Mouse (Mus musculus) liver, embryonic 13.5 days (tissue): ENCODE data around the gene Gm28042. TPM values are rescaled to one million over a fixed set of nuclear protein-coding genes. Genes with fewer than 3 reads are reported as not detected.

Source experiments
- ATAC-seq: fragments of 200-750 bp; cut with Nextera tagmentation; 2 replicates; pipeline ENCODE4 v1.8.0; 2017; ENCODE audit warnings: low read depth, mild to moderate bottlenecking, moderate number of reproducible peaks, moderate library complexity
- DNase-seq: peaks from one replicate; pipeline ENCODE4 v3.0.0; 2022
- H3K27ac ChIP-seq: fragments of 300-500 bp; sonication (generic); 2 replicates; pipeline ENCODE4 v1.5.1; 2015; ENCODE audit warnings: moderate library complexity, mild to moderate bottlenecking, inconsistent platforms
- H3K27me3 ChIP-seq: fragments of 300-500 bp; sonication (generic); 2 replicates; pipeline ENCODE4 v1.6.1; 2015; ENCODE audit warnings: mild to moderate bottlenecking, inconsistent platforms
- H3K36me3 ChIP-seq: fragments of 300-500 bp; sonication (generic); 2 replicates; pipeline ENCODE4 v1.6.1; 2015; ENCODE audit warnings: mild to moderate bottlenecking, inconsistent platforms
- H3K4me1 ChIP-seq: fragments of 300-500 bp; sonication (generic); replicated peaks from 2 replicates; pipeline ENCODE4 v1.6.1; 2015; ENCODE audit warnings: inconsistent platforms
- H3K4me2 ChIP-seq: fragments of 300-500 bp; sonication (generic); 2 replicates; pipeline ENCODE4 v1.6.1; 2015; ENCODE audit warnings: inconsistent platforms, mild to moderate bottlenecking, moderate library complexity
- H3K4me3 ChIP-seq: fragments of 300-500 bp; sonication (generic); replicated peaks from 2 replicates; pipeline ENCODE4 v1.5.1; 2015; ENCODE audit warnings: mild to moderate bottlenecking, inconsistent platforms
- H3K9ac ChIP-seq: fragments of 300-500 bp; sonication (generic); 2 replicates; pipeline ENCODE4 v1.6.1; 2015; ENCODE audit warnings: mild to moderate bottlenecking, inconsistent platforms
- H3K9me3 ChIP-seq: fragments of 300-500 bp; sonication (generic); replicated peaks from 2 replicates; pipeline ENCODE4 v1.6.1; 2016; ENCODE audit warnings: inconsistent platforms
- WGBS: fragments of 180-500 bp; shearing (Covaris S2); methylation state at CpG from one replicate; pipeline ENCODE4 v1.1.7; 2015; ENCODE audit not compliant: insufficient replicate concordance; 5-methylcytosine and 5-hydroxymethylcytosine counted together
- polyA plus RNA-seq: library from polyadenylated mRNA; unstranded; fragments of >200 nt; fragmentation: Nextera tagmentation; extraction: Ambion mirVana; gene quantifications from 2 replicates; pipeline ENCODE4 v1.2.1, GENCODE M21; 2015

Gm28042 gene
- polyA plus RNA-seq, 1 experiment from 2014 or later = 0.35 TPM

DNA sequence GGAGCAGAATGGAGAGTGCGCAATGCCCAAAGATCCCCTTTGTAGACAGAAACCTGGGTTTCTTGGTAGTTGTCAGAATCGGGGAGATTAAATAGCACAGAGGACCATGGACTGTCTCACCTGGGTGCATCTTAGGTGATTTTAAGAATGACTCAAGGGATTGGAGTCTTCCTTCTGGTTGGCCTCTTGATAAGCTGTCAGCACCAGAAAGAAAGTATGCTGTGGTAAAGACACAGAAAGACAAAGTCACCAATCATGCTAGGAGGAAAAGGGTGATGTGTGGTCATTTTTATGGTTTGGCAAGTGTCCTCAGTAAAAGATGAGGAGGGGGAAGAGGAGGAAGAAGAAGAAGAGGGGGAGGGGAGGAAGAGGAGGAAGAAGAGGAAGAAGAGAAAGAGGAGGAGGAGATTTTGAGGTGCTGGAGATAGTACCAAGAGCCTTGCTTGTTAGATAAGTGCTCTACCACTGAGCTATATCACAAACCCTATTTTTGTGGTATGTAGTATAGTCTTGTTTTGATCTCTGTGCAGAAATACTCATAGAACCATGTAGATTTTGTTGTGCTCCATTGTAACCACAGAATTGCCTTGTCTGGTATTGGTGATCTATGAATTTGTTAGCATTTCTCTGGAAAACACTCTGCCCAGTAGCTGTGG lies 13.3 kb upstream of the Gm28042 start:
- H3K9me3 ChIP-seq = no peaks in the 10 kb centered on the region
- no peak overlapping the region for H3K9ac ChIP-seq
- peaks cover 42% of the 10 kb centered on the region for H3K4me1 ChIP-seq
- peaks cover 5% of the 10 kb centered on the region; the same call in 1 of the 2 replicates for H3K36me3 ChIP-seq
- no peak for ATAC-seq
- H3K4me2 ChIP-seq = no peak overlapping the region
- H3K27ac ChIP-seq = no peak overlapping the region
- no peak for DNase-seq
- no peak overlapping the region for H3K4me3 ChIP-seq
- no peaks in the 10 kb centered on the region for H3K27me3 ChIP-seq
- 81% methylated on average over 2 of the region's 2 CpGs for WGBS

DNA sequence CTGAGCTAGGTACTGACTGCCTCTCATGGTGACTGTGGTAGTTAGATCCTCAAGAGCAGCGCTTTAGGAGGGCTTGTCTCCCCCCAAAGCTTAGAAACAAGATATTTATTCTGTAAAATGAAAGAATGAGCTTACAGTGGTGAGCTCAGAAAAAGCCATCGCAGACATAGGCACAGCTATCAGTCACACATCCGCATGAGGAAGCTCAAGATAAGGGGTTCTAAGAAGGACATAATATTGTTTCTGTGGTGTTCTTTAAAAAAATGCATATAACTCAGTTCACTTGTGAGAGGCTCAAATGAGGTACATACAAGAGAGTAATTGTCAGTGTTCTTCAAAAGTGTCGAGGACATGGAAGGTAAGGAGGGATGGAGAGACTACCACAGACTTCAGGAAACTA lies 11.4 kb upstream of the Gm28042 start:
- peak; percentile 60; the same call in 1 of the 2 replicates for ATAC-seq
- Histone ChIP-seq H3K9ac (no peak overlapping the region), H3K9me3 (no peaks in the 10 kb centered on the region), H3K4me1 (peaks cover 51% of the 10 kb centered on the region), H3K27ac (no peak overlapping the region), H3K4me3 (no peak overlapping the region), H3K4me2 (no peak overlapping the region), H3K27me3 (no peaks in the 10 kb centered on the region), H3K36me3 (peaks cover 8% of the 10 kb centered on the region; the same call in 1 of the 2 replicates)
- no peak for DNase-seq
- WGBS = 35% methylated on average over 4 of the region's 4 CpGs

DNA sequence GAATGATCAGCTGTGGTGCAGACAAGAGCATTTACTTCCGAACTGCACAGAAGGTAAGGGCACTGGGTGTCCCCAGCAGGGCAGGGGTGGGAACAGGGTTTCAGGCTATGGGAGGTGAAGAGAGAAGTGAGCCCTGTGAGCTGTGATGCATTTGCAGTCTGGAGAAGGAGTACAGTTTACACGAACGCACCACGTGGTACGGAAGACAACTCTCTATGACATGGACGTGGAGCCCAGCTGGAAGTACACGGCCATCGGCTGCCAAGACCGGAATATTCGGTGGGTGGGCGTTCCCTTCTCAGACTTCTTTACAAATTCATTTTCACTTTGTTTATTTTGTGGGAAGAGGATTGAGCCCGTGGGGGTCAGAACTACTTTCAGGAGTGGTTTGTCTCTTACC lies 9.7 kb upstream of the Gm28042 start:
- Histone ChIP-seq H3K36me3 (peaks cover 19% of the 10 kb centered on the region; the same call in 1 of the 2 replicates), H3K9ac (no peak overlapping the region), H3K4me1 (peaks cover 50% of the 10 kb centered on the region), H3K9me3 (no peaks in the 10 kb centered on the region), H3K27ac (no peak overlapping the region), H3K27me3 (no peaks in the 10 kb centered on the region), H3K4me2 (no peak overlapping the region), H3K4me3 (no peak overlapping the region)
- ATAC-seq (no peak), DNase-seq (no peak)
- WGBS = 90% methylated on average over 12 of the region's 12 CpGs

DNA sequence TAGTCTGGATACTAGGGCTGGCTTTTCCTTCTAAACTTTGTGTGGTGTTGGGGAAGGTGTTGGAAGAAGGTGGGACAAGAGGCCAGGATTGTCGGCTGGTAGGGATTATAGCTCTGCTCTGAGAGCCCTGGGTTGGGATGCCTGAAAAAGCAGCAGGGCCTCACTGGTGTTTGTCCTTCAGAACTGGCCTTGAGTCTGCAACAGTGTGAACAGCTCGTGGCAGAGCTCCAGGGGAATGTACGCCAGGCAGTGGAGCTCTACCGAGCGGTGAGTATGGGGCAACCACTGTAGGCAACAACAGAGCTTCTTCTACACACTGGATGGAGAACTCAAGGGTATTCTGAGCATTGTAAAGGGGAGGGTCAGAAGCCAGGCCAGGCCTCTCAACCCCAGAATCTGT lies 3.0 kb upstream of the Gm28042 start:
- Histone ChIP-seq H3K27me3 (no peaks in the 10 kb centered on the region), H3K36me3 (peaks cover 10% of the 10 kb centered on the region; the same call in 1 of the 2 replicates), H3K9ac (no peak overlapping the region), H3K27ac (no peak overlapping the region), H3K9me3 (no peaks in the 10 kb centered on the region), H3K4me1 (peaks cover 34% of the 10 kb centered on the region), H3K4me3 (no peak overlapping the region), H3K4me2 (no peak overlapping the region)
- no peak for ATAC-seq
- DNase-seq = no peak
- WGBS = 72% methylated on average over 5 of the region's 5 CpGs

DNA sequence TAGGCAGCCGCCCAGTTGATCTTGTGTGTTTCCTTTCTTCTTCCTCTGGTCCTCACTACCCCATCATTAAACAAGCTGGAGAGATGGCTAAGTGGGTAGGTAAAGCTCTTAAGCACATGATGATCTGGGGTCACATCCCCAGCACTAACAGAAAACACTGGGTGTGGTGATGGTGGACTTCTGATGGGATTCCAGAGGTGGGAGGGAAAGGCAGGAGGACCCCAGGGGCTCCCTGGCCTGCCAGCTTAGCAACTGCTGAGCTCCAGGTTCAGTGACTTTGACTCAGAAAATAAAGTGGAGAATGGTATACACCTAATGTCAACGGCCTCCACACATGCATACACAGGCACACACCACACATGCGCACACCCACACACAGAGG lies 648 bp downstream of the Gm28042 start:
- Histone ChIP-seq H3K4me2 (peak overlapping the region; percentile 75), H3K9ac (peak overlapping the region; percentile 79), H3K4me1 (peaks cover 44% of the 10 kb centered on the region), H3K27me3 (no peaks in the 10 kb centered on the region), H3K9me3 (no peaks in the 10 kb centered on the region), H3K27ac (peak overlapping the region; percentile 74), H3K4me3 (peak overlapping the region; percentile 67), H3K36me3 (peaks cover 17% of the 10 kb centered on the region)
- no peak for ATAC-seq
- DNase-seq = no peak
- WGBS = 57% methylated on average over 3 of the region's 3 CpGs

DNA sequence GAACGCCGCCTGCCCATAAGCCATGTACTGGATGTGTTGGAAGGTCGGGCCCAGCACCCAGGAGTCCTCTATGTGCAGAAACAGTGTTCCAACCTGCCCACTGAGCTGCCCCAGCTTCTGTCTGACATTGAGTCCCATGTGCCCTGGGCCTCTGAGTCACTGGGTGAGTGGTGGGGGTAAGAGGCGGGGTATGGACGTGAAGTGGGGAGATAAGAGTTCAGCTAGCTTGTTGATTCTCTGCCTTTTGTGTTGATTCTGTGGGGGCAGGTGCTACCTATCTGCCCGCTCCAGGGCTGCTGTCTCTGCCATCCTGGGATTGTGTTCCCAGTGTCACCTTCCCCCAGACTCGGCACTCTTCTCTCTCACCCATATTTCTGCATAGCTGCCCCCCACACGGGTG lies 3.1 kb downstream of the Gm28042 start:
- Histone ChIP-seq H3K4me3 (no peak overlapping the region), H3K36me3 (peaks cover 19% of the 10 kb centered on the region), H3K4me2 (peak overlapping the region; percentile 1; the same call in 1 of the 2 replicates), H3K9ac (no peak overlapping the region), H3K27me3 (no peaks in the 10 kb centered on the region), H3K27ac (no peak overlapping the region), H3K4me1 (peaks cover 44% of the 10 kb centered on the region), H3K9me3 (no peaks in the 10 kb centered on the region)
- peak; percentile 56 for ATAC-seq
- DNase-seq = no peak
- WGBS = 40% methylated on average over 8 of the region's 8 CpGs

DNA sequence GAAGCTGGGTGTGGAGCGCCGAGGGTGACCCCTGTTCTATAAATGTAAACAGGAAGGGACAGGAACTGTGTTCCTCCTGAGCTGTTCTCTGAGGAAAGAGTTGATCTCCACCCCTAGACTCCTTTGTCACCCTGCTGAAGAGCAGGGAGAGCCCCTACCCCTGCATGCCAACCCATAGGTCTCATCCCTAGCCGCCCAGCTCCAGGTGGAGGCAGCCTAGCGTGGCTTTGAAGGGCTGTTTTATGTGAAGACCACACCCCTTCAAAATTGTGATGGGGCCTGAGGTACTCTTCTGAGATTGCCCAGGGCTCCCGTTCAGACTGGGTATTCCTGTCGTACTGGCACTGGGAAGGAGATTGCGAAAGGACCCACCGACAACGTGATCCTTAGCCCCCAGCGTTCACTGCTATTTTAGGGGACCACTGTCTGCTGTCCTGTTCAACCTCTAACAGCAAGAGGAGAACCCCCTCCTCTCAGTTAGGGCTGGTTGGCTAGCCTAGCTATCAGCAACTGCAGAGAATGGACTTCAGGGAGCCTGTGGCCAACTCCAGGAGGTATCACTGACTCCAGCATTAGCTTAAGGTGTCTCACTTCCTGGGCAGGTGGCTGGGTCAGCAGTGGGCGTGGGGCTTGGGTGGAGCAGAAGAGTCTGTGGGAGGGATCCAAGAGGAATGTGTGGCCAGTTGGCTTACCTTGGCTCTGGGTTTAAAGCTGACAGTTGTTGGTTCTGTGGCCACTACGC lies 5.6 kb downstream of the Gm28042 start, which contains the start of gene Pla2g4b:
Pla2g4b (plus strand) TSS at position 692 of the 742 bp plus-strand sequence.
- no peak within 1 kb of the TSS for H3K27ac ChIP-seq
- no peak within 1 kb of the TSS for H3K9ac ChIP-seq
- H3K4me1 ChIP-seq = peaks cover 33% of the 10 kb centered on the region
- ATAC-seq (no peak), DNase-seq (no peak)
- H3K36me3 ChIP-seq = peaks cover 27% of the 10 kb centered on the region
- 82% methylated on average over 12 of the region's 12 CpGs for WGBS
- H3K27me3 ChIP-seq = no peaks in the 10 kb centered on the region
- H3K4me2 ChIP-seq = no peak within 1 kb of the TSS
- H3K9me3 ChIP-seq = no peaks in the 10 kb centered on the region
- H3K4me3 ChIP-seq = no peak within 1 kb of the TSS

DNA sequence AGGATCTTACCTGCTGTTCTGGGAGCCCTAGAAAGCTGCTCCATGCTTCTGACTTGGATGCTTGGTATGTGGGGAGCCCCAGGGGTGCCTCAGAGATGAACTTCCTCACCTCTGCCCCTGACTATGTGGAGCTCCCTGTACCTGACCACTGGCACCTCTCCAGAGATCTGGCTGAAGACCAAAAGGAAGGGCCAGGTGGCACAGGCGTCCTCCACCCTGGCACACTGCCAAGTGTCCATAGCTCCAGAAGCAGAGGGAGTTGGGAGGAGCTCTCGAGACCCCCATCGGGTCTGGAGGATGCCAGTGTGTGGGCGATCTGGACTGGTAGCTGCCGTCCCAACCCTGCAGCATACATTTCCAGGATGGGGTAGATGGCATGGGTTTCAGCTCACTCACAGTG lies 6.4 kb downstream of the Gm28042 start:
- Histone ChIP-seq H3K27ac (no peak overlapping the region), H3K36me3 (peaks cover 29% of the 10 kb centered on the region), H3K4me3 (no peak overlapping the region), H3K27me3 (no peaks in the 10 kb centered on the region), H3K4me2 (no peak overlapping the region), H3K9me3 (no peaks in the 10 kb centered on the region), H3K9ac (no peak overlapping the region), H3K4me1 (peaks cover 25% of the 10 kb centered on the region)
- DNase-seq = no peak
- 80% methylated on average over 5 of the region's 5 CpGs for WGBS
- ATAC-seq = no peak

DNA sequence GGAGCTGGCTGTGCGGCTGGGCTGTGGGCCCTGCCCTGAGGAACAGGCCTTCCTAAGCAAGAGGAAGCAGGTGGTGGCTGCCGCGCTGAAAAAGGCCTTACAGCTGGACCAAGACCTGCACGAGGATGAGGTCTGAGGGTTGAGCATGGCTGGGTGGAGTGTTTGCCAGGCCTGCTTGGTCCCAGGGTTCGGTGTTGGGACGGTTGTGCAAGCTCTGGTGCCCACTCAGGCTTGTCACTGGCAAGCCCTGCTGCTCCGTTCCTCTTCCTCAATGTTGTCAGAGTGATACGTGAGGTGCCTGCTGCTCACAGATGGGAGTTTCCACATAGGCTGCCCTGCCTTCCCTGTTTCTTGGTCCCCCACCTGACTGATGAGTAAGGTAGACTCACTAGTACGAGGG lies 10.5 kb downstream of the Gm28042 start:
- DNase-seq (no peak), ATAC-seq (no peak)
- Histone ChIP-seq H3K36me3 (peaks cover 46% of the 10 kb centered on the region), H3K9me3 (no peaks in the 10 kb centered on the region), H3K27me3 (no peaks in the 10 kb centered on the region), H3K9ac (no peak overlapping the region), H3K4me2 (no peak overlapping the region), H3K27ac (no peak overlapping the region), H3K4me1 (no peaks in the 10 kb centered on the region), H3K4me3 (no peak overlapping the region)
- WGBS = 73% methylated on average over 9 of the region's 9 CpGs

DNA sequence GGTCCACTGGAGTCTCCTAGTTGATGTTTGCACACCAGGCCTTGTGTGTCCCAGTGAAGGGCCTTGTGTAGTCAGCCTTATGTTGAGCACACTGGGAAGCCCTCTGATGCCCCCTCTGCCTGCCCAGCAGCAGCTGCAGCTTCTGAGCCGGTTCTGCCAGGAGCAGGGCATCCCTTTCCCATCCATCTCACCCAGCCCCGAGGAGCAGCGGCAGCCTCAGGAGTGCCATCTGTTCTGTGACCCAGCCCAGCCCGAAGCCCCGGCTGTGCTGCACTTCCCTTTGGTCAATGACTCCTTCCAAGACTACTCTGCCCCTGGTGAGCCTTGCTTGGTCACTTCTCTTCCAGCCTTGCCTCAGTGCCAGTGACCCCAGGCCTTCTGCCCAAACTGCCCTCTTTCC lies 13.7 kb downstream of the Gm28042 start:
- Histone ChIP-seq H3K9me3 (no peaks in the 10 kb centered on the region), H3K27me3 (no peaks in the 10 kb centered on the region), H3K9ac (no peak overlapping the region), H3K4me1 (peaks cover 6% of the 10 kb centered on the region; the same call in 1 of the 2 replicates), H3K36me3 (peaks cover 41% of the 10 kb centered on the region), H3K4me2 (no peak overlapping the region), H3K4me3 (no peak overlapping the region), H3K27ac (no peak overlapping the region)
- DNase-seq (no peak), ATAC-seq (no peak)
- 79% methylated on average over 5 of the region's 5 CpGs for WGBS

DNA sequence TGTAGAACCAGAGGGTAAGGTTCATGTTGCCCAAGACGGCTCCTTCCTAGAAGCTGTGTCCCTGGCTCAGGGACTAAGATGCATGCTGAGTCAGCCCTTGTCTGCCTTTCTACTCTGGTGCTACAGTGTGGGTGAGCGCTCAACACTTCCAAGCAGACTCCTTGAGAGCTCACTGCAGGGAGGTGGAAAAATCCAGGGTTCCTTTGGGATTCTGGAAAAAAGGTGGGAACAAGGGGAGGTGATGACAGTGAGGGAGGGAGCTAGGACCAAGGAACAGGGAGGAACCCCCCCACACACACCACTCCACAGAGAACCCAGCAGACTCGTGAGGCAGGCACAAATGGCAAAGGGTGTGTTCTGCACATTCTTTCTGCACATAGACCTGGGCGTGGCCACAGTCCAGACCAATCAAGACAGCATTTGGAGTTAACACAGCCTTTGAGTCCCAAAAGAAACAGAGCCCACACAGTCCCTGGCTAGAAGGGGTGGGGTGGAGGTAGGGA lies 16.9 kb downstream of the Gm28042 start:
- Histone ChIP-seq H3K4me1 (peaks cover 6% of the 10 kb centered on the region; the same call in 1 of the 2 replicates), H3K9ac (no peak overlapping the region; the same call in 1 of the 2 replicates), H3K27me3 (peaks cover 4% of the 10 kb centered on the region; the same call in 1 of the 2 replicates), H3K4me3 (no peak overlapping the region), H3K27ac (no peak overlapping the region), H3K4me2 (no peak overlapping the region), H3K36me3 (peaks cover 29% of the 10 kb centered on the region), H3K9me3 (no peaks in the 10 kb centered on the region)
- 43% methylated on average over 4 of the region's 4 CpGs for WGBS
- DNase-seq (no peak), ATAC-seq (no peak)
